12 mouse cellular contexts compared by ENCODE assay signal in the genomic region with DNA sequence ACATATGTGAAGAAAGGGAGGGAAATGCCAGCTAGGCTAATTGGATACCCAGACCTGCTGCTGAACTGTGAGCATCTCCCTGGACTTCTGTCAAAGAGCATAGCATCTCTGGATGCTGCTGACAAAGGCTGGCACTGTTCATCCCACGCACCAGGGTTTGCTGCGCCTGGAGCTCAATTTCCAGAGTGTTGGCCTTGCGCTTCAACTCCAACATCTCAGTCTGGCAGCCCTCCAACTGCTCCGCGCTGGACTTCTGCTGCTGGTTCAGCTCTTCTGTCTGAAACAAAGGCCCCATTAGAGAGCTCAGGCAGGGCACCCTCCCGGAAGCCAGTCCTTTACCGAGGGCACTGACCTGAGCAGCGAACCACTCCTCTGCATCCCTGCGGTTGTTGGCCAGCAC. TPM values are rescaled to one million over a fixed set of nuclear protein-coding genes. Genes with fewer than 3 reads are reported as not detected.
DNase-seq lines count a peak whose midpoint lies in the region; ATAC-seq and TF ChIP-seq lines count a peak whose summit lies in the region.
"Had no signal": no experiment of that assay in that cellular context is flagged by ENCODE, and none has a peak within 500 bp of the region (broad histone marks: within the 10 kb centered on the region; RNA-seq: fewer than 3 reads in every experiment).

No protein-coding gene starts in this region.

- no peaks in the 10 kb centered on the region for H3K4me1 ChIP-seq in intestine, embryonic 14.5 days (replicated peaks; ENCODE audit: control insufficient read depth, insufficient read depth, low read length)
- H3K4me1 ChIP-seq in intestine, embryonic 15.5 days (replicated peaks), result no peaks in the 10 kb centered on the region
- H3K4me1 ChIP-seq: embryonic facial prominence, embryonic 15.5 days had no signal

- no peak for TF ChIP-seq POLR2A in brain, embryonic 14.5 days (IDR thresholded peaks at IDR 0.05; ENCODE audit: borderline replicate concordance, extremely low read depth, insufficient read depth, insufficient read length, poor library complexity, severe bottlenecking)

- peak; percentile 57 for DNase-seq in intestine, embryonic 14.5 days (ENCODE audit: low spot score)
- DNase-seq in brain, embryonic 14.5 days (ENCODE audit: low read depth), result peak; percentile 69
- DNase-seq in kidney, adult 9 months, result peak; percentile 12
- DNase-seq in left cerebral cortex, postnatal 14 days (ENCODE audit: low spot score in 2 of 2), result peak; percentile 26 to 40
- DNase-seq in telencephalon, adult 2 months (ENCODE audit: low read depth, low spot score), result peak; percentile 41
- DNase-seq in gastrocnemius, adult 18-20 months (ENCODE audit: low spot score), result no peak
- no peak for DNase-seq in urinary bladder, adult 18-20 months (ENCODE audit: low spot score in 2 of 2)

- no peaks in the 10 kb centered on the region for H3K36me3 ChIP-seq in intestine, embryonic 14.5 days (ENCODE audit: control insufficient read depth, insufficient read depth, low read length)
- H3K36me3 ChIP-seq in intestine, embryonic 15.5 days, result no peaks in the 10 kb centered on the region
- H3K36me3 ChIP-seq: embryonic facial prominence, embryonic 15.5 days had no signal

- no peak overlapping the region for H3K4me3 ChIP-seq in intestine, embryonic 14.5 days (ENCODE audit: low read depth, low read length)
- no peak overlapping the region for H3K4me3 ChIP-seq in intestine, embryonic 15.5 days (replicated peaks)
- H3K4me3 ChIP-seq: embryonic facial prominence, embryonic 15.5 days had no signal

- TF ChIP-seq CTCF in brain, embryonic 14.5 days (IDR thresholded peaks at IDR 0.05; ENCODE audit: borderline replicate concordance, extremely low read depth, insufficient read depth, insufficient read length), result no peak

- intact Hi-C loops in left cerebral cortex, postnatal 14 days (cut with DNase I), result no loop called here

- no peak overlapping the region for H3K9ac ChIP-seq in intestine, embryonic 14.5 days (ENCODE audit: low read length)
- no peak overlapping the region for H3K9ac ChIP-seq in intestine, embryonic 15.5 days
- H3K9ac ChIP-seq: embryonic facial prominence, embryonic 15.5 days had no signal

- H3K27me3 ChIP-seq in intestine, embryonic 14.5 days (replicated peaks; ENCODE audit: control insufficient read depth, insufficient read depth, low read length), result no peaks in the 10 kb centered on the region
- H3K27me3 ChIP-seq in intestine, embryonic 15.5 days (replicated peaks), result no peaks in the 10 kb centered on the region
- H3K27me3 ChIP-seq: embryonic facial prominence, embryonic 15.5 days had no signal

- no peak overlapping the region for H3K4me2 ChIP-seq in intestine, embryonic 14.5 days (ENCODE audit: low read length)
- H3K4me2 ChIP-seq in intestine, embryonic 15.5 days (replicated peaks), result no peak overlapping the region
- H3K4me2 ChIP-seq: embryonic facial prominence, embryonic 15.5 days had no signal

- 67% methylated on average over 9 of the region's 9 CpGs for WGBS in intestine, embryonic 14.5 days
- WGBS in intestine, embryonic 15.5 days, result 62% methylated on average over 9 of the region's 9 CpGs

- no peak for ATAC-seq in intestine, embryonic 14.5 days (replicated peaks; ENCODE audit: low FRiP score, low TSS enrichment, low read depth)
- ATAC-seq in intestine, embryonic 15.5 days, result no peak

- no peak overlapping the region for H3K27ac ChIP-seq in intestine, embryonic 14.5 days (ENCODE audit: low read depth)
- H3K27ac ChIP-seq in intestine, embryonic 15.5 days, result no peak overlapping the region
- H3K27ac ChIP-seq: embryonic facial prominence, embryonic 15.5 days had no signal

- H3K9me3 ChIP-seq in intestine, embryonic 14.5 days (ENCODE audit: control insufficient read depth, low read length), result no peaks in the 10 kb centered on the region
- H3K9me3 ChIP-seq in intestine, embryonic 15.5 days, result no peaks in the 10 kb centered on the region
- H3K9me3 ChIP-seq: embryonic facial prominence, embryonic 15.5 days had no signal

RNA-seq across cellular contexts. Expression of gene Krt40, which starts 3.2 kb away (rescaled TPM):
- not detected in 2 replicates for polyA plus RNA-seq in intestine, embryonic 14.5 days (2014; fragmentation: Nextera tagmentation; extraction: Ambion mirVana)
- polyA plus RNA-seq in intestine, embryonic 15.5 days (2015; fragmentation: Nextera tagmentation; extraction: Ambion mirVana), result not detected in 2 replicates
- polyA plus RNA-seq in brain, embryonic 14.5 days (2012; rRNA removed), result not detected in 2 replicates
- total RNA-seq in left cerebral cortex, postnatal 14 days (2021), result not detected
- total RNA-seq in gastrocnemius, adult 18-20 months (2021), result not detected
- total RNA-seq: liver, adult 2 months; MEL had no signal
- polyA plus RNA-seq: liver, adult 2 months; spleen, adult 2 months had no signal

RNA-seq across cellular contexts. Expression of gene Krtap3-3, which starts 10.9 kb away (rescaled TPM):
- not detected in 2 replicates for polyA plus RNA-seq in intestine, embryonic 14.5 days (2014; fragmentation: Nextera tagmentation; extraction: Ambion mirVana)
- polyA plus RNA-seq in intestine, embryonic 15.5 days (2015; fragmentation: Nextera tagmentation; extraction: Ambion mirVana), result not detected in 2 replicates
- polyA plus RNA-seq in brain, embryonic 14.5 days (2012; rRNA removed), result not detected in 2 replicates
- total RNA-seq in left cerebral cortex, postnatal 14 days (2021), result not detected
- under 1 TPM in 1 of 2 experiments, not detected in 1; 0.32 TPM for total RNA-seq in gastrocnemius, adult 18-20 months (2021)
- total RNA-seq: liver, adult 2 months; MEL had no signal
- polyA plus RNA-seq: liver, adult 2 months; spleen, adult 2 months had no signal

RNA-seq across cellular contexts. Expression of gene Krtap3-2, which starts 16.9 kb away (rescaled TPM):
- polyA plus RNA-seq in intestine, embryonic 14.5 days (2014; fragmentation: Nextera tagmentation; extraction: Ambion mirVana), result not detected in 2 replicates
- not detected in 2 replicates for polyA plus RNA-seq in intestine, embryonic 15.5 days (2015; fragmentation: Nextera tagmentation; extraction: Ambion mirVana)
- polyA plus RNA-seq in brain, embryonic 14.5 days (2012; rRNA removed), result not detected in 2 replicates
- total RNA-seq in left cerebral cortex, postnatal 14 days (2021), result not detected
- not detected for total RNA-seq in gastrocnemius, adult 18-20 months (2021)
- total RNA-seq: liver, adult 2 months; MEL had no signal
- polyA plus RNA-seq: liver, adult 2 months; spleen, adult 2 months had no signal

RNA-seq across cellular contexts. Expression of gene Krt39, which starts 18.6 kb away (rescaled TPM):
- polyA plus RNA-seq in intestine, embryonic 14.5 days (2014; fragmentation: Nextera tagmentation; extraction: Ambion mirVana), result not detected in 2 replicates
- polyA plus RNA-seq in intestine, embryonic 15.5 days (2015; fragmentation: Nextera tagmentation; extraction: Ambion mirVana), result not detected in 2 replicates
- not detected in 2 replicates for polyA plus RNA-seq in brain, embryonic 14.5 days (2012; rRNA removed)
- not detected for total RNA-seq in left cerebral cortex, postnatal 14 days (2021)
- total RNA-seq in gastrocnemius, adult 18-20 months (2021), result not detected
- total RNA-seq: liver, adult 2 months; MEL had no signal
- polyA plus RNA-seq: liver, adult 2 months; spleen, adult 2 months had no signal

RNA-seq across cellular contexts. Expression of gene Gm11939, which starts 19.5 kb away (rescaled TPM):
- not detected in 2 replicates for polyA plus RNA-seq in intestine, embryonic 14.5 days (2014; fragmentation: Nextera tagmentation; extraction: Ambion mirVana)
- polyA plus RNA-seq in intestine, embryonic 15.5 days (2015; fragmentation: Nextera tagmentation; extraction: Ambion mirVana), result not detected in 2 replicates
- polyA plus RNA-seq in brain, embryonic 14.5 days (2012; rRNA removed), result not detected in 2 replicates
- not detected for total RNA-seq in left cerebral cortex, postnatal 14 days (2021)
- total RNA-seq in gastrocnemius, adult 18-20 months (2021), result not detected
- total RNA-seq: liver, adult 2 months; MEL had no signal
- polyA plus RNA-seq: liver, adult 2 months; spleen, adult 2 months had no signal

Comparison
In these comparisons a context has a peak if more than half of its experiments do, and no peak if none do; other contexts are left out.
1. DNase-seq: peak in intestine, embryonic 14.5 days (single experiment), brain, embryonic 14.5 days (single experiment), kidney, adult 9 months (single experiment), left cerebral cortex, postnatal 14 days (2 of 2) and telencephalon, adult 2 months (single experiment); none in gastrocnemius, adult 18-20 months (single experiment) and urinary bladder, adult 18-20 months (0 of 2).